Mouse (Mus musculus) midbrain, postnatal 0 days (tissue): ENCODE data around the gene Mrpl22. TPM values are rescaled to one million over a fixed set of nuclear protein-coding genes. Genes with fewer than 3 reads are reported as not detected.

Experiments used
- ATAC-seq: fragments of 200-750 bp; cut with Nextera tagmentation; 2 replicates; pipeline ENCODE4 v1.8.0; 2017; ENCODE audit warnings: moderate number of reproducible peaks, mild to moderate bottlenecking, moderate TSS enrichment, moderate library complexity; ENCODE audit not compliant: low FRiP score
- DNase-seq: peaks from one replicate; pipeline ENCODE4 v3.0.0-alpha.2; 2015; ENCODE audit warnings: low spot score
- H3K27ac ChIP-seq: fragments of 300-500 bp; sonication (generic); 2 replicates; pipeline ENCODE4 v1.5.1; 2014; ENCODE audit warnings: low read depth, mild to moderate bottlenecking, low read length, mixed read lengths
- H3K27me3 ChIP-seq: fragments of 300-500 bp; sonication (generic); 2 replicates; pipeline ENCODE4 v1.6.1; 2014; ENCODE audit warnings: low read length, control low read depth, mixed read lengths; ENCODE audit not compliant: insufficient read depth
- H3K36me3 ChIP-seq: fragments of 300-500 bp; sonication (generic); 2 replicates; pipeline ENCODE4 v1.6.1; 2014; ENCODE audit warnings: low read length, control low read depth, mixed read lengths; ENCODE audit not compliant: insufficient read depth
- H3K4me1 ChIP-seq: fragments of 300-500 bp; sonication (generic); 2 replicates; pipeline ENCODE4 v1.6.1; 2014; ENCODE audit warnings: mild to moderate bottlenecking, control low read depth, antibody characterized with exemption, low read length, mixed read lengths; ENCODE audit not compliant: insufficient read depth
- H3K4me2 ChIP-seq: fragments of 300-500 bp; sonication (generic); 2 replicates; pipeline ENCODE4 v1.6.1; 2014; ENCODE audit warnings: low read depth, mild to moderate bottlenecking, low read length, mixed read lengths; ENCODE audit not compliant: poor library complexity, severe bottlenecking
- H3K4me3 ChIP-seq: fragments of 300-500 bp; sonication (generic); 2 replicates; pipeline ENCODE4 v1.5.1; 2014; ENCODE audit warnings: low read depth, mild to moderate bottlenecking, low read length, moderate library complexity
- H3K9ac ChIP-seq: fragments of 300-500 bp; sonication (generic); replicated peaks from 2 replicates; pipeline ENCODE4 v1.6.1; 2014; ENCODE audit warnings: mild to moderate bottlenecking, low read length, moderate library complexity, mixed read lengths; ENCODE audit not compliant: poor library complexity, severe bottlenecking
- H3K9me3 ChIP-seq: fragments of 300-500 bp; sonication (generic); 2 replicates; pipeline ENCODE4 v1.6.1; 2016; ENCODE audit warnings: low read length, control low read depth
- CTCF ChIP-seq: IDR thresholded peaks from 2 replicates; pipeline ENCODE4 v1.5.1; 2016; ENCODE audit warnings: antibody characterized with exemption, mild to moderate bottlenecking
- WGBS: fragments of 180-500 bp; shearing (Covaris S2); extraction: QIAGEN DNeasy Blood & Tissue Kit; methylation state at CpG from one replicate; pipeline ENCODE4 v1.1.7; 2014; 5-methylcytosine and 5-hydroxymethylcytosine counted together
- polyA plus RNA-seq: library from polyadenylated mRNA; unstranded; fragments of >200 nt; fragmentation: Nextera tagmentation; extraction: Ambion mirVana; gene quantifications from 2 replicates; pipeline ENCODE4 v1.2.1, GENCODE M21; 2015
- total RNA-seq: library from RNA; depleted of rRNA; stranded (reverse); fragments of >200 nt; gene quantifications from 2 replicates; pipeline ENCODE4 v1.2.3, GENCODE M21; 2014

Gene Mrpl22
- total and polyA plus RNA-seq, 2 experiments from 2014 or later = 33.5 to 88.3 TPM

- Histone ChIP-seq H3K9ac (no peak overlapping the region), H3K4me3 (no peak overlapping the region), H3K9me3 (no peaks in the 10 kb centered on the region), H3K4me2 (no peak overlapping the region), H3K36me3 (peaks cover 75% of the 10 kb centered on the region), H3K27ac (no peak overlapping the region), H3K4me1 (no peaks in the 10 kb centered on the region), H3K27me3 (no peaks in the 10 kb centered on the region)
- TF ChIP-seq CTCF = no peak
- DNase-seq (no peak), ATAC-seq (no peak)
- WGBS = 99% methylated on average over 3 of the region's 3 CpGs
Measured at GRCm38 (mm10) chr11:58132026-58132425, 39.4 kb upstream of the Mrpl22 start.

- no peak overlapping the region for H3K4me3 ChIP-seq
- H3K9ac ChIP-seq = no peak overlapping the region
- no peaks in the 10 kb centered on the region for H3K27me3 ChIP-seq
- peaks cover 69% of the 10 kb centered on the region for H3K36me3 ChIP-seq
- no peak for DNase-seq
- no peak for ATAC-seq
- TF ChIP-seq CTCF = no peak
- H3K27ac ChIP-seq = no peak overlapping the region
- no peak overlapping the region for H3K4me2 ChIP-seq
- no peaks in the 10 kb centered on the region for H3K9me3 ChIP-seq
- H3K4me1 ChIP-seq = no peaks in the 10 kb centered on the region
Measured at GRCm38 (mm10) chr11:58134869-58135268, 36.6 kb upstream of the Mrpl22 start.

GRCm38 (mm10) chr11:58135296-58135695 is 36.2 kb upstream of the Mrpl22 start:
- DNase-seq (no peak), ATAC-seq (no peak)
- Histone ChIP-seq H3K9me3 (no peaks in the 10 kb centered on the region), H3K9ac (no peak overlapping the region), H3K36me3 (peaks cover 69% of the 10 kb centered on the region), H3K27ac (no peak overlapping the region), H3K4me3 (no peak overlapping the region), H3K27me3 (no peaks in the 10 kb centered on the region), H3K4me1 (no peaks in the 10 kb centered on the region), H3K4me2 (no peak overlapping the region)
- no peak for TF ChIP-seq CTCF

- WGBS = 94% methylated on average over 6 of the region's 6 CpGs
- Histone ChIP-seq H3K27me3 (no peaks in the 10 kb centered on the region), H3K4me2 (no peak overlapping the region), H3K9me3 (no peaks in the 10 kb centered on the region), H3K9ac (no peak overlapping the region), H3K4me3 (no peak overlapping the region), H3K27ac (no peak overlapping the region), H3K4me1 (no peaks in the 10 kb centered on the region), H3K36me3 (peaks cover 67% of the 10 kb centered on the region)
- DNase-seq (no peak), ATAC-seq (no peak)
- TF ChIP-seq CTCF = no peak
Measured at GRCm38 (mm10) chr11:58136677-58137076, 34.8 kb upstream of the Mrpl22 start.

- 71% methylated on average over 11 of the region's 11 CpGs for WGBS
- DNase-seq (no peak), ATAC-seq (no peak)
- no peaks in the 10 kb centered on the region for H3K27me3 ChIP-seq
- H3K4me1 ChIP-seq = no peaks in the 10 kb centered on the region
- no peak overlapping the region for H3K4me3 ChIP-seq
- peaks cover 64% of the 10 kb centered on the region for H3K36me3 ChIP-seq
- no peak overlapping the region for H3K9ac ChIP-seq
- H3K9me3 ChIP-seq = no peaks in the 10 kb centered on the region
- no peak for TF ChIP-seq CTCF
- no peak overlapping the region for H3K27ac ChIP-seq
- H3K4me2 ChIP-seq = no peak overlapping the region
Measured at GRCm38 (mm10) chr11:58138821-58139220, 32.6 kb upstream of the Mrpl22 start.

- Histone ChIP-seq H3K9me3 (no peaks in the 10 kb centered on the region), H3K4me3 (no peak overlapping the region), H3K4me2 (no peak overlapping the region), H3K36me3 (peaks cover 64% of the 10 kb centered on the region), H3K4me1 (no peaks in the 10 kb centered on the region), H3K9ac (no peak overlapping the region), H3K27me3 (no peaks in the 10 kb centered on the region), H3K27ac (no peak overlapping the region)
- ATAC-seq (no peak), DNase-seq (no peak)
- no peak for TF ChIP-seq CTCF
- WGBS = 88% methylated on average over 3 of the region's 3 CpGs
Measured at GRCm38 (mm10) chr11:58139466-58139865, 32.0 kb upstream of the Mrpl22 start.
